Mouse (Mus musculus) lung, postnatal 0 days (tissue): ENCODE data around the gene Wdr66.

Experiments
- CTCF ChIP-seq: IDR thresholded peaks from 2 replicates; pipeline ENCODE4 v1.5.1; 2016; ENCODE audit warnings: antibody characterized with exemption, mild to moderate bottlenecking
- EP300 ChIP-seq: IDR thresholded peaks from 2 replicates; pipeline ENCODE4 v1.6.1; 2016; ENCODE audit warnings: antibody characterized with exemption, mild to moderate bottlenecking, control low read depth

GRCm38 (mm10) chr5:123364302-123364971, 112.5 kb downstream of the Wdr66 start:
- no peak for TF ChIP-seq CTCF
- peak; percentile 79 for TF ChIP-seq EP300
